Mouse (Mus musculus) embryonic facial prominence, embryonic 13.5 days (tissue): ENCODE data around the gene Ager. TPM values are rescaled to one million over a fixed set of nuclear protein-coding genes. Genes with fewer than 3 reads are reported as not detected.

Experiments used
- ATAC-seq: fragments of 200-750 bp; cut with Nextera tagmentation; 2 replicates; pipeline ENCODE4 v1.8.0; 2017; ENCODE audit warnings: low read depth; ENCODE audit not compliant: insufficient number of reproducible peaks, insufficient read depth, low FRiP score, low TSS enrichment
- H3K27ac ChIP-seq: fragments of 300-500 bp; sonication (generic); 2 replicates; pipeline ENCODE4 v1.5.1; 2015; ENCODE audit warnings: moderate library complexity, mild to moderate bottlenecking, inconsistent platforms
- H3K27me3 ChIP-seq: fragments of 300-500 bp; sonication (generic); 2 replicates; pipeline ENCODE4 v1.6.1; 2015; ENCODE audit warnings: mild to moderate bottlenecking, inconsistent platforms
- H3K36me3 ChIP-seq: fragments of 300-500 bp; sonication (generic); 2 replicates; pipeline ENCODE4 v1.6.1; 2015; ENCODE audit warnings: mild to moderate bottlenecking, inconsistent platforms
- H3K4me1 ChIP-seq: fragments of 300-500 bp; sonication (generic); 2 replicates; pipeline ENCODE4 v1.6.1; 2015; ENCODE audit warnings: inconsistent platforms
- H3K4me2 ChIP-seq: fragments of 300-500 bp; sonication (generic); 2 replicates; pipeline ENCODE4 v1.6.1; 2015; ENCODE audit warnings: moderate library complexity, mild to moderate bottlenecking, inconsistent platforms
- H3K4me3 ChIP-seq: fragments of 300-500 bp; sonication (generic); 2 replicates; pipeline ENCODE4 v1.5.1; 2015; ENCODE audit warnings: mild to moderate bottlenecking, inconsistent platforms
- H3K9ac ChIP-seq: fragments of 300-500 bp; sonication (generic); 2 replicates; pipeline ENCODE4 v1.6.1; 2015; ENCODE audit warnings: mild to moderate bottlenecking, inconsistent platforms
- H3K9me3 ChIP-seq: fragments of 300-500 bp; sonication (generic); 2 replicates; pipeline ENCODE4 v1.6.1; 2016; ENCODE audit warnings: inconsistent platforms
- WGBS: fragments of 180-500 bp; shearing (Covaris S2); methylation state at CpG from one replicate; pipeline ENCODE4 v1.1.7; 2015; ENCODE audit warnings: mixed read lengths; 5-methylcytosine and 5-hydroxymethylcytosine counted together
- polyA plus RNA-seq: library from polyadenylated mRNA; unstranded; fragments of >200 nt; fragmentation: Nextera tagmentation; extraction: Ambion mirVana; gene quantifications from 2 replicates; pipeline ENCODE4 v1.2.1, GENCODE M21; 2015

The Ager gene
- polyA plus RNA-seq, 1 experiment from 2014 or later: 3.6 TPM

DNA sequence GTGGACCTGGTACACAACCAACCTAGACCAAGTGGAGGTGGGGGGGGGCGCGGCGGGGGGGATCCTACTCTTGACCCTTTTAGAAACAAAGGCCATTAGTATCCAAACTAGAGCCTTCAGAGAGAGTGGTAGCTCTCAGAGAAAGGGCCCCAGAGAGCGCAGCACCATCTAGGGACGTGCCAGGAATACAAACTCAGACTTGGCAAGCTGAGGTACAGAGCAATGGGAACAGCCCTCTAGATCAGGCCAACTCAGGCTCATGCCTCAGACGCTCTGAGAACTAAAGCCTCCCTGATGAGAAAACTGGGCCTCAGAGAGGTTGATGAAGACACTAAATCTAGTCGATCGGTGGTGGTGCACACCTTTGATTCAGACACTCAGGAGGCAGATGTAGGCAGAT is 12.5 kb upstream of the Ager start:
- Histone ChIP-seq H3K4me2 (no peak overlapping the region), H3K4me1 (peaks cover 36% of the 10 kb centered on the region), H3K9me3 (no peaks in the 10 kb centered on the region), H3K27ac (no peak overlapping the region), H3K27me3 (no peaks in the 10 kb centered on the region), H3K9ac (no peak overlapping the region), H3K36me3 (no peaks in the 10 kb centered on the region), H3K4me3 (no peak overlapping the region)
- no peak for ATAC-seq
- WGBS: 91% methylated on average over 8 of the region's 8 CpGs

DNA sequence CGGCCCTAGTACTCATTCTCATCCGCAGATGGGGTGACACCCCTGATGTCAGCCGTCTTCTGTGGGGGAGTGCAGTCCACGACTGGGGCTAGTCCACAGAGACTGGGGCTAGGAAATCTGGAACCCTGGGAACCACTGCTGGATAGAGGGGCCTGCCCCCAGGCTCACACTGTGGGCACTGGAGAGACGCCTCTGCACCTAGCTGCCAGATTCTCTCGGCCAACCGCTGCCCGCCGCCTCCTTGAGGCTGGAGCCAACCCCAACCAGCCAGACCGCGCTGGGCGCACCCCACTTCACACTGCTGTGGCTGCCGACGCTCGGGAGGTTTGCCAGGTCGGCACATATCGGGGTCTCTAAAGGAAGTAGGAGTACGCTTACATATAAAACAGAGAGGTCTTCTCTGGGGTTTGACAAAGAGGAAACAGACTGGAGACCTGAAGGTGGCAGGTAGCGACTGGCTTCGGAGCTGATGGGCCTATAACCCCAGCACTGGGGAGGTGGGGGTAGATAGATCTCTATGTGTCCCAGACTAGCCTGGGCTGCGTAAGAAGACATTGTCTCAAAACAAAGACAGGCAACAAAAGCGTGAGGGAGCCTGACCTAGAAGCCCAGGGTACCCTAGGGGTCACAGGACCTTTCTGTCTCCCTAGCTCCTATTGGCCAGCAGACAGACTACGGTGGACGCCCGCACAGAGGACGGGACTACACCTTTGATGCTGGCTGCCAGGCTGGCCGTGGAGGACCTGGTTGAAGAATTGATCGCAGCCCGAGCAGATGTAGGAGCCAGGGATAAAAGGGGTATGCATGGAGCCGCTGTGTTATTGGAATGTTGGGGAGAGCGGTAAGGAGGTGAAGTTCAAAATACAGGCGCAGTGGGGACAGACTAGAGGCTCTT is 11.5 kb upstream of the Ager start:
- H3K4me1 ChIP-seq: peaks cover 46% of the 10 kb centered on the region
- peak overlapping the region; percentile 98 for H3K27ac ChIP-seq
- 22% methylated on average over 32 of the region's 32 CpGs for WGBS
- no peaks in the 10 kb centered on the region for H3K27me3 ChIP-seq
- no peaks in the 10 kb centered on the region for H3K36me3 ChIP-seq
- peak overlapping the region; percentile 75 for H3K4me3 ChIP-seq
- peak overlapping the region; percentile 95 for H3K9ac ChIP-seq
- H3K4me2 ChIP-seq: peak overlapping the region; percentile 91
- ATAC-seq: no peak
- H3K9me3 ChIP-seq: no peaks in the 10 kb centered on the region

DNA sequence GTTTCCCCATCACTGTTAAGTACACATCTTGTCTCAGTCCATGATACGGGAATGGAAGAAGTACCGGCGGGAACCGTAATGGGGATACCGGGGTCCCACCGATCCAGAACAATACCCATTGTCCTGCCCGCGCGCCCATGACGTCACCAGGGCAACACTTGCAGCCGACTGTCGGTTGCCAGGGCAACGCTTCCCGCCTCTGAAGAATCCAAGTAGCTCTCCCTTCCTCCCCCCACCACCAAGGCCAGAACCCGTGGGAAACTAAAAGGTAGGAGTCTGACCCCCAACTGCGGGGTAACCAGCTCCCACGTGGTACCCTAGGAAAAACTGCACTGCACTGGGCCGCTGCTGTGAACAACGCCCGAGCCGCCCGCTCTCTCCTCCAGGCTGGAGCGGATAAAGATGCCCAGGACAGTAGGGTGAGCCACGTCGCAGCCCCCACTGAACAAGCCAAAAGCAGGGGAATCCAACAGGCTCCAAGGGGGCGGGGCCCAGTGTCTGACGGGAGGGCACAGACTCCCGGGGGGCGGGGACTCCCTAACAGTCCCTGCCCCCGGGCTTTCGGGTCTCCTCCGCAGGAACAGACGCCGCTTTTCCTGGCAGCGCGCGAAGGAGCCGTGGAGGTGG is 10.8 kb upstream of the Ager start:
- H3K36me3 ChIP-seq: no peaks in the 10 kb centered on the region
- H3K4me1 ChIP-seq: peaks cover 52% of the 10 kb centered on the region
- peak overlapping the region; percentile 98 for H3K27ac ChIP-seq
- peak; percentile 79 for ATAC-seq
- no peaks in the 10 kb centered on the region for H3K9me3 ChIP-seq
- H3K27me3 ChIP-seq: no peaks in the 10 kb centered on the region
- peak overlapping the region; percentile 91 for H3K4me2 ChIP-seq
- peak overlapping the region; percentile 95 for H3K9ac ChIP-seq
- under 1% methylated on average over 38 of the region's 38 CpGs for WGBS
- H3K4me3 ChIP-seq: peak overlapping the region; percentile 75

DNA sequence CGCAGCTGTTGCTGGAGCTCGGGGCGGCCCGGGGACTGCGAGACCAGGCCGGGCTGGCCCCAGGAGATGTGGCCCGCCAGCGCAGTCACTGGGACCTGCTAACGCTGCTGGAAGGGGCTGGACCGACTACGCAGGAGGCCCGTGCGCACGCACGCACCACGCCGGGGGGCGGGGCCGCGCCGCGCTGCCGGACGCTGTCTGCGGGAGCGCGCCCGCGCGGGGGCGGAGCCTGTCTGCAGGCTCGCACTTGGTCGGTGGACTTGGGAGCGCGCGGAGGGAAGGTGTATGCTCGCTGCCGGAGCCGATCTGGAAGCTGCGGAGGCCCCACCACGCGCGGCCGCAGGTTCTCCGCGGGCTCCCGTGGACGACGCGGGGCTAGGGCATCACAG is 10.2 kb upstream of the Ager start:
- Histone ChIP-seq H3K9me3 (no peaks in the 10 kb centered on the region), H3K4me1 (peaks cover 52% of the 10 kb centered on the region), H3K27ac (peak overlapping the region; percentile 98), H3K36me3 (no peaks in the 10 kb centered on the region), H3K9ac (peak overlapping the region; percentile 95), H3K4me3 (peak overlapping the region; percentile 75), H3K27me3 (no peaks in the 10 kb centered on the region), H3K4me2 (peak overlapping the region; percentile 91)
- peak; percentile 77 for ATAC-seq
- whole genome bisulfite sequencing: under 1% methylated on average over 50 of the region's 50 CpGs

DNA sequence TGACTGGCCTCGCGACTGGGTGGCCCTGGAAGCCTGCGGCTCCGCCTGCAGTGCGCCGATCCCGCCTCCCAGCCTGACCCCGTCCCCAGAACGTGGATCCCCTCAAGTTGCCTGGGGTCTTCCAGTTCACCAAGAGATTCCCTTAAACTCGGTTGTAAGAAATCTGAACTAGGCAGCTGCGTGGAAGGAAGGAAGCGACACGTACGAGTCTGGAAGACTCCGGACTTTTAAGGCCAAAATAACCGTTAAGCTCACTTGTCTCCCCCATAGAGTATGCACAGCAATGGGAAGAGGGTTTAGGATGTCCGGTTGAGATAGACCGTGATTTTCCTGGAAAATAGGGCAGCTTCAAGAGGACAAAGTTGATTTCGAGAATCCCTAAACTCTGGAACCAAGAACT is 9.8 kb upstream of the Ager start:
- peak overlapping the region; percentile 91 for H3K4me2 ChIP-seq
- WGBS: 3% methylated on average over 19 of the region's 19 CpGs
- peak overlapping the region; percentile 98 for H3K27ac ChIP-seq
- no peak for ATAC-seq
- H3K4me3 ChIP-seq: peak overlapping the region; percentile 75
- peak overlapping the region; percentile 95 for H3K9ac ChIP-seq
- H3K9me3 ChIP-seq: no peaks in the 10 kb centered on the region
- H3K27me3 ChIP-seq: no peaks in the 10 kb centered on the region
- peaks cover 52% of the 10 kb centered on the region for H3K4me1 ChIP-seq
- H3K36me3 ChIP-seq: no peaks in the 10 kb centered on the region

DNA sequence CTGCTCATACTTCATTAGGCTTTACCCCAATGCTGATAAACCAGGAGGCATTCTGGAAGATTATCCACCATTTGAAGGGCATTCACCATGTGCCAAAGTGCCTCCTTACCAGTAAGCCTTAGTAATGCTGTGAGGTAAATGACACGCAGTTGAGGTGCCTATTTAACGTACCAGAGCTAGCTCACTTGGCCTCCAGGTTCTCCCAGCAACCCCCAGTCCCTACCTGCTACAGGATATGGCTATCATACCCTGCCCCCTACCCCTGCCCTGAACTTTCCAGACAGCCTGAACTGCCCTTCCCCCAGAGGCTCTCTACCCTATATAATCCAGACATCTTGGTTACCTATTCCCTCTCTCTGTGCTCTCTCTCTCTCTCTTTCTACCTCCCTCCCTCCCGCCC is 8.9 kb upstream of the Ager start:
- no peak for ATAC-seq
- peaks cover 53% of the 10 kb centered on the region for H3K4me1 ChIP-seq
- H3K27ac ChIP-seq: no peak overlapping the region
- H3K4me3 ChIP-seq: no peak overlapping the region
- H3K27me3 ChIP-seq: no peaks in the 10 kb centered on the region
- no peak overlapping the region for H3K9ac ChIP-seq
- H3K4me2 ChIP-seq: no peak overlapping the region; the same call in 1 of the 2 replicates
- no peaks in the 10 kb centered on the region for H3K36me3 ChIP-seq
- WGBS: 56% methylated on average over 3 of the region's 3 CpGs
- no peaks in the 10 kb centered on the region for H3K9me3 ChIP-seq

DNA sequence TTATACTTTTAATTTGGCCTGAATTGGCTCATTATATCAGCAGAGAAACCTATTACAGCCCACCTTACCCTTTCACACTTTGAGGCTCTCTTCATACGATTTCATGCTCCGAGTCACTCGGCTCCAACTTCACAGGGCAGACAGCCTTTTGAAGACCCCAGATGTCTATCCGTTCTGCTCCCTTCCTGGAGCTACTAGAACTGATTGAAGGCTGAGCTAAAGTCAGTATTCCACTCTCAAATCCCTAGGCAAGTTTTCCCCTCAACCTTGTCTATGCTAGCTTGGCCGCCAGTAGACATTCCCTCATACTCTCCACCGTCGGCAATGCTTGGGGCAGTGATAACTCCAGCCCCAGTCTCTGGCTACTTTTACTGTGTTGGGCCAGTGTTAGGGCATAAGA is 8.5 kb upstream of the Ager start:
- no peak for ATAC-seq
- H3K4me1 ChIP-seq: peaks cover 58% of the 10 kb centered on the region
- no peaks in the 10 kb centered on the region for H3K9me3 ChIP-seq
- H3K36me3 ChIP-seq: peaks cover 3% of the 10 kb centered on the region; the same call in 1 of the 2 replicates
- no peak overlapping the region for H3K9ac ChIP-seq
- H3K27me3 ChIP-seq: no peaks in the 10 kb centered on the region
- H3K4me3 ChIP-seq: no peak overlapping the region
- peak overlapping the region; percentile 96 for H3K4me2 ChIP-seq
- H3K27ac ChIP-seq: no peak overlapping the region; the same call in 1 of the 2 replicates
- WGBS: 25% methylated on average over 7 of the region's 7 CpGs

DNA sequence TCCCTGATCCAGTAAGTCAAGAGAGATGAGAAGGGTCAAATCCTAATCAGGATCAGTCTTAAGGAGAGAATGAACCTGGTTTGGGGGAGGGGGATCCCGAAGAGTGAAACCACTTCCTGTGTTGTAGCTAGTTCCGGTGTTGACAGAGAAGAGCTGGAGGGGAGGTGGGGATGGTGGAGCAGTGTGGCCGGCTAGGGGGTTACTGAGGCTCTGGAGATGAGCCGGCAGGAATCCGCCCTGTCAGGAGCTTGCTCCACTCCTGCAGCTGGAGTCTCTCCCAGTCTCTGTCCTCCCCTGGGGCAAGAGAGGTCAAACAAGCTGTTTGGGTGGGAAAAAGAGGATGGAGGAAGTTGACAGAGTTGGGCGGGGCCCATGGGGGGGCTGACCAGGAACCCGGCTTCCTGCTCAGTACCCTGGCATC is 8.0 kb upstream of the Ager start, which contains the start of gene Gpsm3:
Gene Gpsm3, plus strand, starts transcription at position 126 of the 421 bp plus-strand sequence.
- Histone ChIP-seq H3K4me3 (no peak within 1 kb of the TSS; the same call in none of the 2 replicates), H3K4me2 (peak within 1 kb of the TSS; percentile 96)

DNA sequence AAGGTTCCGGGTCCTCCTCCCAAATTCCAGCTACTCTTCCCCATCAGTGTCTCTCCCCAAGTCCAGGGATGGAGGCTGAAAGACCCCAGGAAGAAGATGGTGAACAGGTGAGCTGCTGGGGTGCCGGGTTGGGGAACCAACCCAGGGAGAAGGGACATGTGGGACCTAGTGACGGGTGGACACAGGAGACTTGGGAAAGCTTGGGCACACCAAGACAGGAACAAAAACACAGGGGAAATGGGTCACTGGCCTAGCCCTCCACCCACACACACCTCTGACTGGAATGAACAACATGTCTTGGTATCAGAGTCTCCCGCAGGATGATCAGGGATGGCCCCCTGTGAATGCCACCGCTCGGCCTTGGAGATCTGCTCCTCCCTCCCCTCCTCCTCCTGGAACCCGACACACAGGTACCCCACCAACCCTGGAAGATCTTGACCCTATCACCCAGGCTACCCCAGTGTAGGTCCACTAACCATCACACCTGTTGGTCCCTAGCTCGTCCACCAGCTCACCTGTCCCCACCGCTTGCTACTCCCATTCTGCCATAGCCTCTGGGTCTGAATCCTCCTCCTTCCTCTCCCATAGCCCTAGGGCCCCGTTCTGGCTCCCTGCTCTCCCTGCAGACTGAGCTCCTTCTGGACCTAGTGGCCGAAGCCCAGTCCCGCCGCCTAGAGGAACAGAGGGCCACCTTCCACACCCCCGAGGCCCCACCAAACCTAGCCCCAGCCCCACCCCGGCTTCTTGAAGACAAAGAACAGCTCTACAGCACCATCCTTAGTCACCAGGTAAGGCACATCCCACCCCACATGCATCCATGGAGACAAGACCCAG is 7.3 kb upstream of the Ager start:
- H3K36me3 ChIP-seq: peaks cover 15% of the 10 kb centered on the region
- WGBS: 59% methylated on average over 15 of the region's 15 CpGs
- H3K27ac ChIP-seq: peak overlapping the region; percentile 99; the same call in 1 of the 2 replicates
- ATAC-seq: no peak
- no peaks in the 10 kb centered on the region for H3K9me3 ChIP-seq
- 0 out of 2 replicates have a peak overlapping the region, but pooled peaks have one; percentile 97 for H3K9ac ChIP-seq
- peaks cover 69% of the 10 kb centered on the region for H3K4me1 ChIP-seq
- no peaks in the 10 kb centered on the region for H3K27me3 ChIP-seq
- no peak overlapping the region; the same call in 1 of the 2 replicates for H3K4me3 ChIP-seq
- peak overlapping the region; percentile 96 for H3K4me2 ChIP-seq

More for the DNA sequence above, 8.0 kb upstream of the Ager start, which contains the start of gene Gpsm3:
- Histone ChIP-seq H3K36me3 (peaks cover 8% of the 10 kb centered on the region), H3K27ac (peak within 1 kb of the TSS; percentile 99; the same call in 1 of the 2 replicates), H3K9ac (0 out of 2 replicates have a peak within 1 kb of the TSS, but pooled peaks have one; percentile 27), H3K4me1 (peaks cover 62% of the 10 kb centered on the region), H3K9me3 (no peaks in the 10 kb centered on the region), H3K27me3 (no peaks in the 10 kb centered on the region)
- no peak for ATAC-seq
- WGBS: 11% methylated on average over 7 of the region's 7 CpGs

DNA sequence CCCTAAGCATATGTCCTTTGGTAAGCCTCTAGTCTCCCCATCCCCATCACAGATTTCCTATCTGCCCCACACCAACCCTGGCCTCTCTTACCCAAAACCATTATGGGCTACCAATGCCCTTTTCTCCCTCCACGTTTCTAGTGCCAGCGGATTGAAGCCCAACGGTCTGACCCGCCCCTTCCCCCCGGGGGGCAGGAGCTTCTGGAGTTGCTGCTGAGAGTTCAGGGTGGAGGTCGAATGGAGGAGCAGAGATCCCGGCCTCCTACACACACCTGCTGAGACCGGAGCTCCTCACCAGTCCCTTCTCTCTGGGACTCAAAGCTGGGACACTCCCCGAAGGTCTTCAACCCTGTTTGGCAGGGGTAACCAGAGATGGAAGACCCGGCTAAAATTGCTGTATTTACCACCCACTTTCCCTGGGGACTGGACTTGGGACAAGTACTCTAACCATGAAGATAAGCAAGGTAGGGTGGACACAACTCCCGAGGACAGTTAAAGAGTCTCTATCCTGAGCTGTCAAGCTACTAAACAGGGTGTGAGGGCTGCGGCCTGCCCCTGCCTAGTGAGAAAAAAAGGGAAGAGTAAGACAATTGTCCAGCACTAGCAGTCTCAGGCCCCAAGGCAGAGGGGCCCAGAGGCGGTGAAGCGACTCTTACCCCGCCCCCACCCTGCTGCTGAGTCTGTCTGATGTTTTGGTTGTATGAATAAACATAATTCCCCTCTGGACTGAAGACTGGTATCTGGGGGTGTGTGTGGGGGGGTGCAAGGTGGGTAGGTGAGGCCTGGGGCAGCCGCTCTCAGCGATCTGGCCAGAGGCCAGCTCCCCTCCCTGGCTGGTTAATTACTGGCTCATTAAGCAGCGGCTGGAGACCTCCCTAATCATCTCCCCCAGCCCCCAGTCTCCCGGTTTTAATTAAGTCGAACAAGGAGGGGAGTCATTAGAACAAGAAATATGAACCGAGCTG is 6.4 kb upstream of the Ager start, which contains the start of gene Pbx2:
Gene Pbx2, plus strand, starts transcription at position 238 of the 965 bp plus-strand sequence.
- peak within 1 kb of the TSS; percentile 97 for H3K9ac ChIP-seq
- H3K4me3 ChIP-seq: peak within 1 kb of the TSS; percentile 86
- H3K4me2 ChIP-seq: peak within 1 kb of the TSS; percentile 96
- H3K27ac ChIP-seq: peak within 1 kb of the TSS; percentile 99
- no peaks in the 10 kb centered on the region for H3K9me3 ChIP-seq
- H3K27me3 ChIP-seq: no peaks in the 10 kb centered on the region
- ATAC-seq: 0 out of 2 replicates have a peak, but pooled peaks have one; percentile 8
- peaks cover 70% of the 10 kb centered on the region for H3K4me1 ChIP-seq
- 4% methylated on average over 21 of the region's 21 CpGs for WGBS
- peaks cover 23% of the 10 kb centered on the region for H3K36me3 ChIP-seq
